Mouse (Mus musculus): Measurements from ENCODE around the gene Apobec3. TPM values are rescaled to one million over a fixed set of nuclear protein-coding genes. Genes with fewer than 3 reads are reported as not detected.

Apobec3 gene
- polyA plus RNA-seq, 1 experiment: 114 TPM

DNA sequence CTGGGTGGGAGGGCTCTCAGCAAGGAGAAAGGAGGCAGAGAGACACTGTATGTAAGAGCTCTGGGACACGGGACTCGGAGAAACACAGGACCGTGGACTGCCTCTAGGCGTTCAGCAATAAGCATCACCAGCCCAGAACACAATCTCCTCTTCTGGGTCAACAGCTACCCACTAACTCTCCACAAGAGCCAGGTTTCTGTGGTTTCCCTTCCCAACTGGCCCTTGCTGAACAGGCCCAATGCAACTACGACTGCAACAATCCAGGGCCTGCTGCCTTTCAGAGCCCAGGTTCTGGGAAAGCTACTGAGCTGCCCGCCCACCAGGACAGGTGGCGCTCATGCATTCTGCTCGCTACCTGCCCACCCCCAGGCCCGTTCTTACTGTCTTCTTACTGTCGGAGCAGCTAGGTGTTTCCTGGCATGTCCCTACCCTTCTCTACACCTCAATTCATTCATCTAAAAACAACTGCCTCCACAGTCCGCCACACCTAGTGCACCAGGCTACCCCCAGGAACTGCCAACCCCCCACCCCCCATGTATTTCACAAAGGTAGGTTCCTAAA, 35.5 kb downstream of the Apobec3 start:
- Histone ChIP-seq H3K27ac (ENCODE audit: insufficient read depth, low read length) (peak overlapping the region; percentile 87), H3K4me3 (ENCODE audit: low read depth, low read length) (peak overlapping the region; percentile 49), H3K27me3 (ENCODE audit: control insufficient read depth, insufficient read depth, low read length, poor library complexity, severe bottlenecking) (no peaks in the 10 kb centered on the region), H3K9ac (ENCODE audit: low read depth, poor library complexity, severe bottlenecking) (peak overlapping the region; percentile 22), H3K4me1 (ENCODE audit: control insufficient read depth, insufficient read depth, low read length) (peaks cover 5% of the 10 kb centered on the region), H3K9me3 (replicated peaks; ENCODE audit: control insufficient read depth, insufficient read depth, low read length, poor library complexity, severe bottlenecking) (no peaks in the 10 kb centered on the region), H3K36me3 (ENCODE audit: control insufficient read depth, insufficient read depth, low read length, poor library complexity, severe bottlenecking) (peaks cover 43% of the 10 kb centered on the region)
- TF ChIP-seq POLR2A (IDR thresholded peaks at IDR 0.05; ENCODE audit: insufficient read depth, low read length) (no peak), EP300 (IDR thresholded peaks at IDR 0.05; ENCODE audit: insufficient read depth, low read depth, low read length) (0 out of 2 replicates have a peak, but pooled peaks have one; percentile 27), CTCF (IDR thresholded peaks at IDR 0.05; ENCODE audit: low read depth, low read length) (peak; percentile 17)

DNA sequence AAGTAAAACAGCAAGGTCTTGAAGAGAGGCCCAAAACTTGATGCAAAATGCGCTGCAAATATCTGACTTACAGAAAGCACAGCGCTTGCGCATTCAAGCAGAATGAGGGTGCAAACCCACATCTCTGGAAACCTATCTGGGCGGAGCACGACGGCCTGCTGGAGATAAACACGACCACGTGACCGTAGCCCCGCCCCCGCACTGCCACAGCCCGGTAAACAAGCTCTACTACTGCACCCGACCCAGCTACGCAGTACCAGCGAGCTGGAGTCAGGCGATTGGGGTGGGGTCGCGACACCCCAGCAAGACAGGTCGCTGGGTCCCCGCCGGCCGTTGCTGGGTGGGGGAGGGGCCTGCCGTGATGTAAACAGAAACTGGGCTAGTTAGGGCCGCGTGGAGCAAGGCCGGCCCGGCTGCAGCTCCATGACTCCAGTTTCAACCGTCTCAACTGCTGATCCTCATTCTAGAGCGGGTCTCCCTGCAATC, 36.2 kb downstream of the Apobec3 start:
- TF ChIP-seq EP300 (IDR thresholded peaks at IDR 0.05; ENCODE audit: insufficient read depth, low read depth, low read length) (peak; percentile 93), POLR2A (IDR thresholded peaks at IDR 0.05; ENCODE audit: insufficient read depth, low read length) (no peak)
- peak overlapping the region; percentile 34 for H3K9ac ChIP-seq (ENCODE audit: low read depth, poor library complexity, severe bottlenecking)
- peak overlapping the region; percentile 95 for H3K27ac ChIP-seq (ENCODE audit: insufficient read depth, low read length)

DNA sequence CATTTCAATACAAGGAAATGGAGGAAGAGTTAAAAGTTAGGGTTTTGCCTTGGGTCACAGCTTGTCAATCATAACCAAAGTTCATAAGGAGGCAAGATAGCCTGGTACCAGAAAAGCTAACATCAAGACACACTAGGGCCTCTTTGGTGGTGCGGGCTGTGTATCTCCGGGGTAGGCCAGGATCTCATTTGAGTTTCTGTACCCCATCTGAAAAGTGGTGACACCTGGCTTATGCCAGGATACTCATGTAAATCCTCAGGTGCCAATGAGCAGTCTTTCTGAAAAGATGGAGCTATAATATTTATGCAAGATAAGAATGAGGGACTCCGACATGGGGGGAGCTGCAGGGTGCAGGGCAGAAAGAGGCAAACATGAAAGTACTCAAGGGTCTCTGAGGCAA, 36.9 kb downstream of the Apobec3 start:
- Histone ChIP-seq H3K9ac (ENCODE audit: low read depth, poor library complexity, severe bottlenecking) (peak overlapping the region; percentile 34; the same call in 1 of the 2 replicates), H3K27me3 (ENCODE audit: control insufficient read depth, insufficient read depth, low read length, poor library complexity, severe bottlenecking) (no peaks in the 10 kb centered on the region), H3K4me3 (ENCODE audit: low read depth, low read length) (no peak overlapping the region), H3K27ac (ENCODE audit: insufficient read depth, low read length) (peak overlapping the region; percentile 95), H3K36me3 (ENCODE audit: control insufficient read depth, insufficient read depth, low read length, poor library complexity, severe bottlenecking) (peaks cover 31% of the 10 kb centered on the region), H3K4me1 (ENCODE audit: control insufficient read depth, insufficient read depth, low read length) (peaks cover 5% of the 10 kb centered on the region), H3K9me3 (replicated peaks; ENCODE audit: control insufficient read depth, insufficient read depth, low read length, poor library complexity, severe bottlenecking) (no peaks in the 10 kb centered on the region)
- TF ChIP-seq CTCF (IDR thresholded peaks at IDR 0.05; ENCODE audit: low read depth, low read length) (no peak), POLR2A (IDR thresholded peaks at IDR 0.05; ENCODE audit: insufficient read depth, low read length) (no peak), EP300 (IDR thresholded peaks at IDR 0.05; ENCODE audit: insufficient read depth, low read depth, low read length) (no peak)

More for the DNA sequence above, 36.2 kb downstream of the Apobec3 start:
- H3K9me3 ChIP-seq (replicated peaks; ENCODE audit: control insufficient read depth, insufficient read depth, low read length, poor library complexity, severe bottlenecking): no peaks in the 10 kb centered on the region
- no peaks in the 10 kb centered on the region for H3K27me3 ChIP-seq (ENCODE audit: control insufficient read depth, insufficient read depth, low read length, poor library complexity, severe bottlenecking)
- H3K36me3 ChIP-seq (ENCODE audit: control insufficient read depth, insufficient read depth, low read length, poor library complexity, severe bottlenecking): peaks cover 35% of the 10 kb centered on the region
- H3K4me3 ChIP-seq (ENCODE audit: low read depth, low read length): peak overlapping the region; percentile 49
- H3K4me1 ChIP-seq (ENCODE audit: control insufficient read depth, insufficient read depth, low read length): peaks cover 5% of the 10 kb centered on the region

DNA sequence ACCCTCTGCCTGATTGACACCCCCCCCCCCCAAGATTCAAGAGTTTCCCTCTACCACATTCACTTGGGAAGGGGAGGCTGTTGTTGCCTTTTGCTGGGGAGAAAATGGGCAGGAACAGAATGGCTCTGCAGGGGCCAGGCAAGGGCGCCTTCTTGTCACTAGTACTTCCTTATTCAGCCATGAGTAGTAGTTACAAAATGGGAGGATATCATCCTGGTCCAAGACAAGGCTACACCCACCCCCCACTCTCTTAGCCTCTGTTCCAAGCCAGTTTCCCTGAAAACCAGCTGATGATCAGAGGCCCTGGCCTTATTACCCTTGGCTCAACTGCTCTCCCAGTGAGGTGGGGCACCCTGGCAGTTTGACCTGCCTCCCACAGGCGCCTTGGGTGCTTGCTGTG, 37.3 kb downstream of the Apobec3 start:
- Histone ChIP-seq H3K36me3 (ENCODE audit: control insufficient read depth, insufficient read depth, low read length, poor library complexity, severe bottlenecking) (peaks cover 28% of the 10 kb centered on the region), H3K4me1 (ENCODE audit: control insufficient read depth, insufficient read depth, low read length) (peaks cover 5% of the 10 kb centered on the region), H3K27me3 (ENCODE audit: control insufficient read depth, insufficient read depth, low read length, poor library complexity, severe bottlenecking) (no peaks in the 10 kb centered on the region), H3K9ac (ENCODE audit: low read depth, poor library complexity, severe bottlenecking) (0 out of 2 replicates have a peak overlapping the region, but pooled peaks have one; percentile 34), H3K9me3 (replicated peaks; ENCODE audit: control insufficient read depth, insufficient read depth, low read length, poor library complexity, severe bottlenecking) (no peaks in the 10 kb centered on the region), H3K27ac (ENCODE audit: insufficient read depth, low read length) (peak overlapping the region; percentile 95), H3K4me3 (ENCODE audit: low read depth, low read length) (no peak overlapping the region)
- no peak for TF ChIP-seq EP300 (IDR thresholded peaks at IDR 0.05; ENCODE audit: insufficient read depth, low read depth, low read length)
- no peak for TF ChIP-seq POLR2A (IDR thresholded peaks at IDR 0.05; ENCODE audit: insufficient read depth, low read length)
- TF ChIP-seq CTCF (IDR thresholded peaks at IDR 0.05; ENCODE audit: low read depth, low read length): no peak

DNA sequence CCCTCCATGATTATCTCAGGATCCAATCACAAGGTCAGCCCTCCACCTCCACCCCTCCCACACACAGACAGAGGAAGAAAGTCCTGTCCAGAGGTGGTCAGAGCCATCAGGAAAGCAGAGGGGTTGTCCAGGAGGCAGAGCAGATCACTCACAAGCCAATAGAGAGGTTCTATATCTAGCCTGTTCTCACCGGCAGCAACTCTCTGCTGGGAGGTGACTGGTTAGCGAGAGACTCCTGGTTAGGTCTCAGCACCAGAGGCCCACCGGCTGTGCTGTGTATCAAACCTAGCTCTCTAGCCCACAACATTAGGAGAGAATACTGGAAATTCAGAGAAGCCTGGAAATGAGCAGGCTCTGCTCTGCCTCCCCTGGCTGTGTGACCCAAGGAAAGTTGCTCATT, 38.3 kb downstream of the Apobec3 start:
- Histone ChIP-seq H3K36me3 (ENCODE audit: control insufficient read depth, insufficient read depth, low read length, poor library complexity, severe bottlenecking) (peaks cover 21% of the 10 kb centered on the region), H3K4me3 (ENCODE audit: low read depth, low read length) (0 out of 2 replicates have a peak overlapping the region, but pooled peaks have one; percentile 0), H3K4me1 (ENCODE audit: control insufficient read depth, insufficient read depth, low read length) (peaks cover 5% of the 10 kb centered on the region), H3K9ac (ENCODE audit: low read depth, poor library complexity, severe bottlenecking) (no peak overlapping the region), H3K9me3 (replicated peaks; ENCODE audit: control insufficient read depth, insufficient read depth, low read length, poor library complexity, severe bottlenecking) (no peaks in the 10 kb centered on the region), H3K27me3 (ENCODE audit: control insufficient read depth, insufficient read depth, low read length, poor library complexity, severe bottlenecking) (no peaks in the 10 kb centered on the region), H3K27ac (ENCODE audit: insufficient read depth, low read length) (peak overlapping the region; percentile 29)
- TF ChIP-seq POLR2A (IDR thresholded peaks at IDR 0.05; ENCODE audit: insufficient read depth, low read length): no peak
- no peak for TF ChIP-seq CTCF (IDR thresholded peaks at IDR 0.05; ENCODE audit: low read depth, low read length)
- no peak for TF ChIP-seq EP300 (IDR thresholded peaks at IDR 0.05; ENCODE audit: insufficient read depth, low read depth, low read length)

DNA sequence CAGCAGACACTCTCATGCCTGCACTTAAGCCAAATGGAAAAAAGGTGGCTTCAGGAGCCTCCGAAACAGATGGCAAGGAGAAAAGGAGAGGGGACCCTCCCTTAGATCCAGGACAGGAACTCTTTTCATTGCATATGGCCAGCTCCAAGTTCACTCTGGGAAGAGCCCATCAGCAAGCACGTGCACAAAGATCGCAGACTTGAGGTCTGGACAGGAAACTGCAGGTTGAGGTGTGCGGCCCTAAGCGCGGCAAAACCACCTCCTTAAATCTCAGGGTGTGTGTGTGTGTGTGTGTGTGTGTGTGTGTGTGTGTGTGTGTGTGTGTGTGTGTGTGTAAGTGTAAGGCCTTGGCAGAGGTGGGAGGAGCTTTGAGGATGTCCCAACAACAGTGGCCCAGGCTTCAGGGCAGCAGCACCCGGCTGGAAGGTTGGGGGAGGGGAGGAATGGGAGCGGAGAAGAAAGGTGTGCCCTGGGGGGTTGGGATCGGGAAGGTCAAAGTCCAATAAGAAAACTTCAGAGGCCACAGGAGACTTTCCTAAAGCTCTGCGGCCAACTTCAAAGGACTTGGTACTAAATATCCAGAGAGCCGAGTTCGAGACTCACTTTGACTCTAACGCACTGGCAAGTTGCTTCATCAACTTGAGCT, 40.2 kb downstream of the Apobec3 start:
- H3K9ac ChIP-seq (ENCODE audit: low read depth, poor library complexity, severe bottlenecking): peak overlapping the region; percentile 63
- H3K9me3 ChIP-seq (replicated peaks; ENCODE audit: control insufficient read depth, insufficient read depth, low read length, poor library complexity, severe bottlenecking): no peaks in the 10 kb centered on the region
- H3K27ac ChIP-seq (ENCODE audit: insufficient read depth, low read length): peak overlapping the region; percentile 82
- no peaks in the 10 kb centered on the region for H3K27me3 ChIP-seq (ENCODE audit: control insufficient read depth, insufficient read depth, low read length, poor library complexity, severe bottlenecking)
- peaks cover 5% of the 10 kb centered on the region for H3K4me1 ChIP-seq (ENCODE audit: control insufficient read depth, insufficient read depth, low read length)
- peak; percentile 88 for TF ChIP-seq EP300 (IDR thresholded peaks at IDR 0.05; ENCODE audit: insufficient read depth, low read depth, low read length)
- no peak for TF ChIP-seq CTCF (IDR thresholded peaks at IDR 0.05; ENCODE audit: low read depth, low read length)
- H3K4me3 ChIP-seq (ENCODE audit: low read depth, low read length): peak overlapping the region; percentile 77
- peaks cover 7% of the 10 kb centered on the region for H3K36me3 ChIP-seq (ENCODE audit: control insufficient read depth, insufficient read depth, low read length, poor library complexity, severe bottlenecking)

Measured in ES-Bruce4 (cell line).